Mouse (Mus musculus) left cerebral cortex, postnatal 25 days (tissue): ENCODE results near the gene Prok1. TPM values are rescaled to one million over a fixed set of nuclear protein-coding genes. Genes with fewer than 3 reads are reported as not detected.

Experiments used
- DNase-seq, 2 experiments: peaks; one replicate each; pipeline ENCODE4 v3.0.0; 2022; ENCODE audit warnings: low spot score in 2 of 2, mixed read lengths in 1 of 2
- intact Hi-C: fragments of 180-260 bp; cut with DNase I; formaldehyde crosslinking; loops from one replicate; pipeline ENCODE4 v1.15.1; 2025
- total RNA-seq, 2 experiments: library from RNA; stranded (reverse); gene quantifications; 2 replicates each; pipeline ENCODE4 v1.2.3; 2021

Gene Prok1
- total RNA-seq = under 1 TPM in 1 of 2 experiments, not detected in 1; 0.18 TPM

- DNase-seq = no peak
- intact Hi-C loops = loop anchor here (10.0 kb wide), 1 partner anchor 375 kb away; no protein-coding TSS in a partner anchor
Observed at GRCm38 (mm10) chr3:107239607-107240006, at the start of gene Prok1. TSS of gene Prok1 (minus strand) at chr3:107239707.

- no peak for DNase-seq
- intact Hi-C loops = no loop called here
Observed at GRCm38 (mm10) chr3:107287346-107287745, 47.8 kb upstream of the Prok1 start.

- intact Hi-C loops = no loop called here
- DNase-seq = no peak
Observed at GRCm38 (mm10) chr3:107286123-107286522, 46.6 kb upstream of the Prok1 start.

GRCm38 (mm10) chr3:107278479-107279269, 39.2 kb upstream of the Prok1 start, which contains the start of gene Lamtor5:
TSS of gene Lamtor5 (plus strand) at chr3:107278858.
- intact Hi-C loops = loop anchor here (2.0 to 10.0 kb wide), 3 partner anchors 54 to 374 kb away; partner anchors contain the start of gene Rbm15
- DNase-seq = peak; percentile 93 to 95

GRCm38 (mm10) chr3:107276626-107277025, 37.1 kb upstream of the Prok1 start:
- intact Hi-C loops = loop anchor here (5.0 to 10.0 kb wide), 2 partner anchors 184 to 372 kb away; no protein-coding TSS in a partner anchor
- no peak for DNase-seq

GRCm38 (mm10) chr3:107275996-107276395, 36.5 kb upstream of the Prok1 start:
- intact Hi-C loops = loop anchor here (2.0 to 10.0 kb wide), 4 partner anchors 69 to 371 kb away; no protein-coding TSS in a partner anchor
- DNase-seq = no peak

GRCm38 (mm10) chr3:107275351-107275750, 35.8 kb upstream of the Prok1 start:
- intact Hi-C loops = loop anchor here (2.0 to 10.0 kb wide), 4 partner anchors 69 to 371 kb away; no protein-coding TSS in a partner anchor
- DNase-seq = no peak

GRCm38 (mm10) chr3:107273820-107274219, 34.3 kb upstream of the Prok1 start:
- intact Hi-C loops = loop anchor here (1.0 to 10.0 kb wide), 4 partner anchors 41 to 369 kb away; no protein-coding TSS in a partner anchor
- DNase-seq = peak; percentile 77 to 85

- intact Hi-C loops = loop anchor here (10.0 kb wide), 1 partner anchor 368 kb away; no protein-coding TSS in a partner anchor
Observed at GRCm38 (mm10) chr3:107272433-107272832, 32.9 kb upstream of the Prok1 start.

GRCm38 (mm10) chr3:107266814-107267345, 27.4 kb upstream of the Prok1 start:
- no peak for DNase-seq
- intact Hi-C loops = no loop called here

More at GRCm38 (mm10) chr3:107272433-107272832, 32.9 kb upstream of the Prok1 start:
- no peak for DNase-seq

- intact Hi-C loops = no loop called here
- DNase-seq = no peak
Observed at GRCm38 (mm10) chr3:107261851-107262165, 22.3 kb upstream of the Prok1 start.

GRCm38 (mm10) chr3:107260956-107261850, 21.7 kb upstream of the Prok1 start:
- intact Hi-C loops = no loop called here

GRCm38 (mm10) chr3:107257924-107258323, 18.4 kb upstream of the Prok1 start:
- intact Hi-C loops = no loop called here
- DNase-seq = peak; percentile 22 to 49

More at GRCm38 (mm10) chr3:107260956-107261850, 21.7 kb upstream of the Prok1 start:
- DNase-seq = peak; percentile 18 to 70

- DNase-seq = no peak
- intact Hi-C loops = no loop called here
Observed at GRCm38 (mm10) chr3:107256724-107257123, 17.2 kb upstream of the Prok1 start.

GRCm38 (mm10) chr3:107255992-107256391, 16.5 kb upstream of the Prok1 start:
- DNase-seq = no peak
- intact Hi-C loops = no loop called here

- intact Hi-C loops = no loop called here
- DNase-seq = peak in 1 of 2 experiments; percentile 26
Observed at GRCm38 (mm10) chr3:107253925-107254324, 14.4 kb upstream of the Prok1 start.

GRCm38 (mm10) chr3:107252035-107252434, 12.5 kb upstream of the Prok1 start:
- intact Hi-C loops = no loop called here

GRCm38 (mm10) chr3:107250320-107250719, 10.8 kb upstream of the Prok1 start:
- no peak for DNase-seq
- intact Hi-C loops = no loop called here

More at GRCm38 (mm10) chr3:107252035-107252434, 12.5 kb upstream of the Prok1 start:
- no peak for DNase-seq

- DNase-seq = no peak
- intact Hi-C loops = no loop called here
Observed at GRCm38 (mm10) chr3:107249042-107249441, 9.5 kb upstream of the Prok1 start.
